Mouse (Mus musculus) lung, embryonic 14.5 days (tissue): ENCODE results near the gene Atg16l2. TPM values are rescaled to one million over a fixed set of nuclear protein-coding genes. Genes with fewer than 3 reads are reported as not detected.

ENCODE experiments used
- ATAC-seq: fragments of 200-750 bp; cut with Nextera tagmentation; 2 replicates; pipeline ENCODE4 v1.8.0; 2017; ENCODE audit warnings: mild to moderate bottlenecking, moderate TSS enrichment, moderate library complexity; ENCODE audit not compliant: insufficient read depth
- DNase-seq: peaks from one replicate; pipeline ENCODE4 v3.0.0-alpha.2; 2015
- H3K27ac ChIP-seq: fragments of 300-500 bp; sonication (generic); 2 replicates; pipeline ENCODE4 v1.5.1; 2014; ENCODE audit warnings: low read depth, mild to moderate bottlenecking, moderate library complexity
- H3K27me3 ChIP-seq: fragments of 300-500 bp; sonication (generic); 2 replicates; pipeline ENCODE4 v1.6.1; 2014; ENCODE audit warnings: low read length, control low read depth; ENCODE audit not compliant: insufficient read depth
- H3K36me3 ChIP-seq: fragments of 300-500 bp; sonication (generic); 2 replicates; pipeline ENCODE4 v1.6.1; 2014; ENCODE audit warnings: control low read depth; ENCODE audit not compliant: insufficient read depth
- H3K4me1 ChIP-seq: fragments of 300-500 bp; sonication (generic); 2 replicates; pipeline ENCODE4 v1.6.1; 2014; ENCODE audit warnings: antibody characterized with exemption, control low read depth; ENCODE audit not compliant: insufficient read depth
- H3K4me2 ChIP-seq: fragments of 300-500 bp; sonication (generic); 2 replicates; pipeline ENCODE4 v1.6.1; 2014; ENCODE audit warnings: mild to moderate bottlenecking
- H3K4me3 ChIP-seq: fragments of 300-500 bp; sonication (generic); 2 replicates; pipeline ENCODE4 v1.5.1; 2014; ENCODE audit warnings: low read depth, low read length
- H3K9ac ChIP-seq: fragments of 300-500 bp; sonication (generic); 2 replicates; pipeline ENCODE4 v1.6.1; 2014
- H3K9me3 ChIP-seq: fragments of 300-500 bp; sonication (generic); 2 replicates; pipeline ENCODE4 v1.6.1; 2016; ENCODE audit warnings: low read depth, low read length, control low read depth
- CTCF ChIP-seq: IDR thresholded peaks from 2 replicates; pipeline ENCODE4 v1.5.1; 2016; ENCODE audit warnings: antibody characterized with exemption, low read depth
- WGBS: fragments of 180-500 bp; shearing (Covaris S2); extraction: QIAGEN DNeasy Blood & Tissue Kit; methylation state at CpG from one replicate; pipeline ENCODE4 v1.1.7; 2014; 5-methylcytosine and 5-hydroxymethylcytosine counted together
- polyA plus RNA-seq: library from polyadenylated mRNA; unstranded; fragments of >200 nt; fragmentation: Nextera tagmentation; extraction: Ambion mirVana; gene quantifications from 2 replicates; pipeline ENCODE4 v1.2.1, GENCODE M21; 2014

The Atg16l2 gene
- polyA plus RNA-seq, 1 experiment from 2014 or later: 13.2 TPM

DNA sequence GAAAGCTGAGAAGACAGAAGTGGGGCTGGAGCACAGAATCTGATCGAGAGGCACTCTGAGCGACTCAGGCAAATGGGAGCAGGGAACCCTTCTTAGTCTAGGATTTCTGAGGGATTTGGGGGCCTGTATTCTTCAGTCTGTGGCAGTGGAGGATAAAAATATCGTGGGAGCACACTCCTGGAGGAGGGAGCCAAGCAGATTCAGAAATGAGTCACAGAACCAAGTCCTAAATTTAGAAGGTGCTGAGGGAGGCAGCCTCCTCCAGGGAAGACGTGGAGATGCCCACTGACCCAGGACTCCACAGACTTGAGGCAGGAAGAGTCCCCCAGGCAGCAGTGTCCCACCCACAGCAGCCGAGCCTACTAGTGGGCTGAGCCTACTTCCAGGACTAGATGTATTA, 12.3 kb upstream of the Atg16l2 start:
- ATAC-seq (no peak), DNase-seq (no peak)
- no peak overlapping the region for H3K4me3 ChIP-seq
- H3K27ac ChIP-seq: no peak overlapping the region
- H3K36me3 ChIP-seq: no peaks in the 10 kb centered on the region
- no peaks in the 10 kb centered on the region for H3K9me3 ChIP-seq
- H3K4me1 ChIP-seq: no peaks in the 10 kb centered on the region
- no peak overlapping the region for H3K4me2 ChIP-seq
- 0 out of 2 replicates have a peak, but pooled peaks cover 3% of the 10 kb centered on the region for H3K27me3 ChIP-seq
- WGBS: 64% methylated on average over 5 of the region's 5 CpGs
- H3K9ac ChIP-seq: no peak overlapping the region
- TF ChIP-seq CTCF: no peak

DNA sequence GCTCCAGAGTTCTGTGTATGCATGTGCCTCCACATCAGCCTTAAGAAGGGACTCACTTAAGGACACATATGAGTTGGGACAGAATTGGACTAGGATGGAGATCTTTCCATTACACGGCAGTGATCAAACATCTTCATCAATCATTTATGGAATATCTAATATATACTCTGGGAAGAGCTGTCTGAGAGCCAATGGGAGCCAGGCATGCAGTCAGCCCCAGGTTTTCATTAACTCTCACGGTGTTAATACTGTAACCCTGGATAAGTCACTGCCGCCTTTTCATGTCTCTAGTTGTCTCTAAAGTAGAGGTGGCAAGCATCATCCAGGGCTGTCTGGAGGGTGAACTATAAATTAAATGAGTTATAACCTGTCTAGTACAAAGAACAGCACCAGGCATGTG, 11.0 kb upstream of the Atg16l2 start:
- no peak for DNase-seq
- Histone ChIP-seq H3K9ac (no peak overlapping the region), H3K9me3 (no peaks in the 10 kb centered on the region), H3K27ac (no peak overlapping the region), H3K27me3 (no peaks in the 10 kb centered on the region), H3K4me2 (no peak overlapping the region), H3K36me3 (no peaks in the 10 kb centered on the region), H3K4me3 (no peak overlapping the region), H3K4me1 (no peaks in the 10 kb centered on the region)
- ATAC-seq: no peak
- WGBS: 58% methylated on average over 3 of the region's 3 CpGs
- TF ChIP-seq CTCF: no peak

DNA sequence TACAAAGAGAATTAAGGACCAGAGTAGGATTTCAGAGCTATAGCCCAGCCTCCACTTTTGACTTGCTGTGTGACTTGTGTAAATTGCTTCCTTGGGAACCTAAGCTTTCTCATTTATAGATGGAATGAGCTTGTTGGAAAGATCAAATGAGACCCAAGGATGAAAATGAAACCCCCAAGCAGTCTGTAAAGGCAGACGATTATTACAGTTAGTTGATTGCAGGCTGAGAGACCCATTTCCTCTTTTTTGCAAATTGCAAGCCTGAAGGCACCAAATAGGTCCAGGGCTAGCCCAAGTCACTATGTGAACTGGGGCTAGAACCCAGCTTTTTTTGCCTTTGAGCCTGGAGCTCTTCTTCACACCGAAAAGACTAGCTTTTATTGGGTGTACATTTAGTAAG, 9.0 kb upstream of the Atg16l2 start:
- ATAC-seq (no peak), DNase-seq (no peak)
- Histone ChIP-seq H3K4me3 (peak overlapping the region; percentile 49; the same call in 1 of the 2 replicates), H3K4me2 (peak overlapping the region; percentile 64), H3K27ac (peak overlapping the region; percentile 7; the same call in 1 of the 2 replicates), H3K9ac (no peak overlapping the region; the same call in 1 of the 2 replicates), H3K36me3 (no peaks in the 10 kb centered on the region), H3K4me1 (no peaks in the 10 kb centered on the region), H3K27me3 (no peaks in the 10 kb centered on the region), H3K9me3 (no peaks in the 10 kb centered on the region)
- WGBS: 31% methylated on average over 2 of the region's 2 CpGs
- TF ChIP-seq CTCF: no peak

DNA sequence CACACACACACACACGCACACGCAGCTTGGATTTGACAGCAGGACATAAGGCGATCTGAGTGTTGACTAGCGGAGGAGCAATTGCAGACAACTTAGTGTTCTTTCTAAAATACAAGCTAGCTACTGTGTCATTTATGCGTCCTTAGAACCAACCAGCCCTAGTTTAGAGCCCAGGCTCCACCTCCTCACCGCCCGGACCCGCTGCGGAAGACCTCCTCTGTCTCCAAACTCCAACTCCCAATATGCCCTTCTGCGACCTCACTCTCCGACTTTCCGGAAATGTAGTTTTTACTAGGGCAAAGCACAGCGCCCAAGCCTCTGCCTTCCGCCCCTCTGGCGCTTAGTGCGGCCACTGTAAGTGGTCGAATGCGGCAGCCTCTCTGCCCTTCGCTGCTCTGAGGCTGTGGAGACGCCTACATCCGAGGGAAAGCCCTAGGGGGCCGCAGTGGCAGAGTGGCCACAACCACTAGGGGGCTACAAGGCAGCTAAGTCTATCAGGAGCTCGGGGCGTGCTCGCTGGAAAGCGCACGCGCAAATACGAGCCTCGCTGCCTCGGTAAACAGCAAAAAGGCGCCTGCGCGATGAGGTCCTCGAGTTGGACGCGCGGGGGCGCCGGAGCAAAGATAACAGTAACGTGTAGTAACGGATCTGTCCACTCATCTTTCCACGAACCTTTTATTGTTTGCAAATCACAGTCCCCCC, 8.4 kb upstream of the Atg16l2 start:
- peak overlapping the region; percentile 49 for H3K4me3 ChIP-seq
- no peaks in the 10 kb centered on the region for H3K27me3 ChIP-seq
- no peaks in the 10 kb centered on the region for H3K36me3 ChIP-seq
- H3K9me3 ChIP-seq: no peaks in the 10 kb centered on the region
- H3K4me2 ChIP-seq: peak overlapping the region; percentile 64
- WGBS: 1% methylated on average over 43 of the region's 43 CpGs
- peak overlapping the region; percentile 68 for H3K9ac ChIP-seq
- TF ChIP-seq CTCF: peak; percentile 97
- ATAC-seq (peak; percentile 97), DNase-seq (peak; percentile 100)
- peak overlapping the region; percentile 98 for H3K27ac ChIP-seq
- no peaks in the 10 kb centered on the region for H3K4me1 ChIP-seq

DNA sequence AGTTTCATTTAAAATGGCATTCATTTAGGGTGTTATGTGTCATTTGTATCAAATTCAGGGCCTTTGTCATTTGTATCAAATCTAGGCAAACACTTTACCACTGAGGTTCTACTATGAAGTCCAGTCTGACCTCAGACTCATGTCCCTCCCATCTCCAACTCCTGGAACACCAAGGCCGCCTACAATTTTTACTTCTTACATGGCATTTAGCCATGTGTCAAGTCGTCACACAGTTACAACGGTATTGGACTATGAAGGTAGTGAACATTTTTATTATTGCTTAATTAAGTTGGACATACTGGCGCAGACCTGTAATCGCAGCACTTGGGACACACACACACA, 7.9 kb upstream of the Atg16l2 start:
- H3K27ac ChIP-seq: peak overlapping the region; percentile 98
- WGBS: 31% methylated on average over 5 of the region's 5 CpGs
- TF ChIP-seq CTCF: no peak
- H3K4me1 ChIP-seq: no peaks in the 10 kb centered on the region
- H3K4me2 ChIP-seq: peak overlapping the region; percentile 64
- H3K27me3 ChIP-seq: no peaks in the 10 kb centered on the region
- H3K9me3 ChIP-seq: no peaks in the 10 kb centered on the region
- DNase-seq (no peak), ATAC-seq (no peak)
- H3K9ac ChIP-seq: peak overlapping the region; percentile 68
- H3K36me3 ChIP-seq: no peaks in the 10 kb centered on the region
- peak overlapping the region; percentile 49 for H3K4me3 ChIP-seq

DNA sequence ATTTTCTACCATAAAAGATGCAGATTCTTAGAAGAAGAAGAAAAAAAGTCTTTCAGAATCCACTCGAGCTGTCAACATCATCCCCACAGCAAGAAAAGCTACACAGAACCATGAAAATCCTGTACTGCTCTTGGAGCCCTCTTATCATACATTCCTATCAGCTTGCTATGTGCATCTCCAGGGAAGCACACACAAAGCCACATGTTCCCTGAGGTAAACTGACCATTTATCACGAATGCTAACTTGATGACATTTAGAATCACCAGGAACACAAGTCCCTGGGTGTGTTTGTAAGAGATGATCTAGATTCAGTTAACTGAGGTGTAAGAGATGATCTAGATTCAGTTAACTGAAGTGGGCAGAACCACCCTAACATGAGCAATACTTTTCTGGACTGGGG, 4.8 kb upstream of the Atg16l2 start:
- Histone ChIP-seq H3K36me3 (no peaks in the 10 kb centered on the region), H3K9me3 (no peaks in the 10 kb centered on the region), H3K27me3 (no peaks in the 10 kb centered on the region), H3K27ac (no peak overlapping the region), H3K4me1 (no peaks in the 10 kb centered on the region), H3K9ac (no peak overlapping the region), H3K4me2 (no peak overlapping the region), H3K4me3 (no peak overlapping the region)
- no peak for TF ChIP-seq CTCF
- ATAC-seq: no peak
- 23% methylated on average over 2 of the region's 2 CpGs for WGBS
- no peak for DNase-seq

DNA sequence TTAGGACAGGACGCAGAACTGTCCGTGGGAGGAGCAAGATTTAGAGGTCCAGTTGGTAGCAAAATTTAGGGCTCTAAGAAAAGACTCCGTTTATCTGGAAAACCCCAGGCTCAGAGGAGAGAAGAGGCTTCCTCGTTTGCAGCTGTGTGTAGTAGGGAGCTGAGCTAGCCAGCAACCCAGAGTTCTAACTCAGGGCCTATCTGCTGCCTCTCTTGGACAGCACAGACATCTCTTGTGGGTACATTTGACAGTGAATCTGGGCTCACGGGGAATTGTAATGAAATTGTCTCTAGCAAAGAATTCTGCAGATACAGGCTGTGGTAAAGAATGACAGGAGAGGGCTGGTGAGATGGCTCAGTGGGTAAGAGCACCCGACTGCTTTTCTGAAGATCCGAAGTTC, 640 bp upstream of the Atg16l2 start:
- WGBS: 27% methylated on average over 7 of the region's 7 CpGs

More for the DNA sequence above, 640 bp upstream of the Atg16l2 start:
- H3K27ac ChIP-seq: peak overlapping the region; percentile 37
- peak overlapping the region; percentile 63; the same call in 1 of the 2 replicates for H3K9ac ChIP-seq
- peaks cover 7% of the 10 kb centered on the region; the same call in 1 of the 2 replicates for H3K27me3 ChIP-seq
- peak overlapping the region; percentile 61 for H3K4me3 ChIP-seq
- no peak for TF ChIP-seq CTCF
- DNase-seq (no peak), ATAC-seq (no peak)
- H3K4me1 ChIP-seq: no peaks in the 10 kb centered on the region
- no peaks in the 10 kb centered on the region for H3K36me3 ChIP-seq
- H3K4me2 ChIP-seq: peak overlapping the region; percentile 82
- no peaks in the 10 kb centered on the region for H3K9me3 ChIP-seq
